Mouse (Mus musculus): ENCODE data around the gene Il12rb1.

The Il12rb1 gene

GRCm38 (mm10) chr8:70808239-70808638 lies at the start of gene Il12rb1:
Il12rb1 (plus strand) TSS chr8:70808449.
- no peak for DNase-seq (ENCODE audit: low spot score)

GRCm38 (mm10) chr8:70758616-70759561 lies 49.4 kb upstream of the Il12rb1 start:
- peak; percentile 65 for DNase-seq (ENCODE audit: low spot score)

GRCm38 (mm10) chr8:70760350-70760749 lies 47.9 kb upstream of the Il12rb1 start:
- DNase-seq (ENCODE audit: low spot score), result no peak

GRCm38 (mm10) chr8:70760775-70761406 lies 47.4 kb upstream of the Il12rb1 start, which contains the start of gene Mpv17l2:
Mpv17l2 (minus strand) TSS chr8:70760946.
- DNase-seq (ENCODE audit: low spot score), result peak; percentile 92

GRCm38 (mm10) chr8:70762118-70762517 lies 46.1 kb upstream of the Il12rb1 start:
- DNase-seq (ENCODE audit: low spot score), result no peak

- peak; percentile 83 for DNase-seq (ENCODE audit: low spot score)
These were observed 44.9 kb upstream of the Il12rb1 start for GRCm38 (mm10) chr8:70763354-70763753.

GRCm38 (mm10) chr8:70764026-70764425 lies 44.2 kb upstream of the Il12rb1 start:
- no peak for DNase-seq (ENCODE audit: low spot score)

- DNase-seq (ENCODE audit: low spot score), result no peak
These were observed 43.6 kb upstream of the Il12rb1 start for GRCm38 (mm10) chr8:70764676-70765075.

- no peak for DNase-seq (ENCODE audit: low spot score)
These were observed 42.9 kb upstream of the Il12rb1 start for GRCm38 (mm10) chr8:70765329-70765728.

- peak; percentile 68 for DNase-seq (ENCODE audit: low spot score)
These were observed 42.2 kb upstream of the Il12rb1 start for GRCm38 (mm10) chr8:70765838-70766570.

GRCm38 (mm10) chr8:70766571-70767440 lies 41.4 kb upstream of the Il12rb1 start:
- peak; percentile 83 for DNase-seq (ENCODE audit: low spot score)

- DNase-seq (ENCODE audit: low spot score), result no peak
These were observed 40.7 kb upstream of the Il12rb1 start for GRCm38 (mm10) chr8:70767503-70767902.

- DNase-seq (ENCODE audit: low spot score), result no peak
These were observed 39.9 kb upstream of the Il12rb1 start for GRCm38 (mm10) chr8:70768231-70768776.

GRCm38 (mm10) chr8:70768956-70769355 lies 39.3 kb upstream of the Il12rb1 start:
- no peak for DNase-seq (ENCODE audit: low spot score)

- DNase-seq (ENCODE audit: low spot score), result peak; percentile 98
These were observed 38.9 kb upstream of the Il12rb1 start for GRCm38 (mm10) chr8:70769359-70769758.

- no peak for DNase-seq (ENCODE audit: low spot score)
These were observed 38.4 kb upstream of the Il12rb1 start for GRCm38 (mm10) chr8:70769858-70770257.

GRCm38 (mm10) chr8:70770748-70771147 lies 37.5 kb upstream of the Il12rb1 start:
- no peak for DNase-seq (ENCODE audit: low spot score)

GRCm38 (mm10) chr8:70771217-70771616 lies 37.0 kb upstream of the Il12rb1 start:
- DNase-seq (ENCODE audit: low spot score), result no peak

GRCm38 (mm10) chr8:70772075-70772474 lies 36.2 kb upstream of the Il12rb1 start:
- no peak for DNase-seq (ENCODE audit: low spot score)

GRCm38 (mm10) chr8:70772890-70773289 lies 35.4 kb upstream of the Il12rb1 start:
- DNase-seq (ENCODE audit: low spot score), result no peak

GRCm38 (mm10) chr8:70773410-70773809 lies 34.8 kb upstream of the Il12rb1 start:
- no peak for DNase-seq (ENCODE audit: low spot score)

Measured in testis, postnatal 10 days (tissue).